Mouse (Mus musculus) heart, postnatal 0 days (tissue): ENCODE measurements around the gene Reep1. TPM values are rescaled to one million over a fixed set of nuclear protein-coding genes. Genes with fewer than 3 reads are reported as not detected.

ENCODE experiments used
- ATAC-seq: fragments of 200-750 bp; cut with Nextera tagmentation; 2 replicates; pipeline ENCODE4 v1.8.0; 2017; ENCODE audit warnings: low read depth, moderate number of reproducible peaks, moderate library complexity; ENCODE audit not compliant: insufficient read depth
- DNase-seq: peaks from one replicate; pipeline ENCODE4 v3.0.0-alpha.2; 2016; ENCODE audit warnings: low spot score
- H3K27ac ChIP-seq: fragments of 300-500 bp; sonication (generic); 2 replicates; pipeline ENCODE4 v1.5.1; 2014; ENCODE audit warnings: low read depth, mild to moderate bottlenecking
- H3K27me3 ChIP-seq: fragments of 300-500 bp; sonication (generic); 2 replicates; pipeline ENCODE4 v1.6.1; 2014; ENCODE audit warnings: low read length, mixed read lengths; ENCODE audit not compliant: control insufficient read depth, insufficient read depth
- H3K36me3 ChIP-seq: fragments of 300-500 bp; sonication (generic); replicated peaks from 2 replicates; pipeline ENCODE4 v1.6.1; 2014; ENCODE audit warnings: low read length, mixed read lengths; ENCODE audit not compliant: control insufficient read depth, insufficient read depth
- H3K4me1 ChIP-seq: fragments of 300-500 bp; sonication (generic); 2 replicates; pipeline ENCODE4 v1.6.1; 2014; ENCODE audit warnings: antibody characterized with exemption; ENCODE audit not compliant: control insufficient read depth, insufficient read depth
- H3K4me2 ChIP-seq: fragments of 300-500 bp; sonication (generic); 2 replicates; pipeline ENCODE4 v1.6.1; 2014; ENCODE audit warnings: low read depth, mild to moderate bottlenecking, low read length, moderate library complexity
- H3K4me3 ChIP-seq: fragments of 300-500 bp; sonication (generic); 2 replicates; pipeline ENCODE4 v1.5.1; 2014; ENCODE audit warnings: low read depth, low read length
- H3K9ac ChIP-seq: fragments of 300-500 bp; sonication (generic); replicated peaks from 2 replicates; pipeline ENCODE4 v1.6.1; 2014; ENCODE audit warnings: low read depth, low read length, mixed read lengths
- H3K9me3 ChIP-seq: fragments of 300-500 bp; sonication (generic); replicated peaks from 2 replicates; pipeline ENCODE4 v1.6.1; 2016; ENCODE audit warnings: low read length; ENCODE audit not compliant: control insufficient read depth
- CTCF ChIP-seq: IDR thresholded peaks from 2 replicates; pipeline ENCODE4 v1.5.1; 2016; ENCODE audit warnings: antibody characterized with exemption, control low read depth, low read depth
- EP300 ChIP-seq: IDR thresholded peaks from 2 replicates; pipeline ENCODE4 v1.6.1; 2016; ENCODE audit warnings: antibody characterized with exemption, low read depth
- WGBS: fragments of 180-500 bp; shearing (Covaris S2); extraction: QIAGEN DNeasy Blood & Tissue Kit; methylation state at CpG from one replicate; pipeline ENCODE4 v1.1.7; 2014; 5-methylcytosine and 5-hydroxymethylcytosine counted together
- polyA plus RNA-seq: library from polyadenylated mRNA; unstranded; fragments of >200 nt; fragmentation: Nextera tagmentation; extraction: Ambion mirVana; gene quantifications from 2 replicates; pipeline ENCODE4 v1.2.1, GENCODE M21; 2015
- total RNA-seq: library from RNA; depleted of rRNA; stranded (reverse); fragments of >200 nt; gene quantifications from 2 replicates; pipeline ENCODE4 v1.2.3, GENCODE M21; 2014; ENCODE audit warnings: low replicate concordance

The Reep1 gene
- total and polyA plus RNA-seq, 2 experiments from 2014 or later, result 11.4 to 32.1 TPM

GRCm38 (mm10) chr6:71713532-71713931, 6.2 kb downstream of the Reep1 start:
- TF ChIP-seq CTCF (no peak), EP300 (no peak)
- ATAC-seq, result no peak
- WGBS, result 78% methylated on average over 2 of the region's 2 CpGs

GRCm38 (mm10) chr6:71715006-71715405, 7.6 kb downstream of the Reep1 start:
- 54% methylated on average over 5 of the region's 5 CpGs for WGBS
- Histone ChIP-seq H3K4me1 (peaks cover 6% of the 10 kb centered on the region; the same call in 1 of the 2 replicates), H3K9me3 (no peaks in the 10 kb centered on the region), H3K4me3 (no peak overlapping the region), H3K4me2 (no peak overlapping the region), H3K27ac (no peak overlapping the region), H3K9ac (no peak overlapping the region), H3K27me3 (no peaks in the 10 kb centered on the region), H3K36me3 (no peaks in the 10 kb centered on the region)
- no peak for DNase-seq
- TF ChIP-seq EP300 (no peak), CTCF (no peak)
- no peak for ATAC-seq

More at GRCm38 (mm10) chr6:71713532-71713931, 6.2 kb downstream of the Reep1 start:
- no peak for DNase-seq
- H3K4me1 ChIP-seq, result peaks cover 14% of the 10 kb centered on the region
- no peaks in the 10 kb centered on the region for H3K9me3 ChIP-seq
- H3K9ac ChIP-seq, result no peak overlapping the region
- H3K4me2 ChIP-seq, result no peak overlapping the region
- no peak overlapping the region for H3K27ac ChIP-seq
- H3K4me3 ChIP-seq, result no peak overlapping the region
- no peaks in the 10 kb centered on the region for H3K36me3 ChIP-seq
- H3K27me3 ChIP-seq, result no peaks in the 10 kb centered on the region

- TF ChIP-seq EP300 (no peak), CTCF (no peak)
- no peak overlapping the region for H3K4me3 ChIP-seq
- H3K27me3 ChIP-seq, result no peaks in the 10 kb centered on the region
- H3K27ac ChIP-seq, result no peak overlapping the region
- H3K9me3 ChIP-seq, result no peaks in the 10 kb centered on the region
- H3K4me2 ChIP-seq, result no peak overlapping the region
- H3K9ac ChIP-seq, result no peak overlapping the region
- no peaks in the 10 kb centered on the region for H3K36me3 ChIP-seq
- ATAC-seq (no peak), DNase-seq (no peak)
- H3K4me1 ChIP-seq, result peaks cover 6% of the 10 kb centered on the region; the same call in 1 of the 2 replicates
- 96% methylated on average over 5 of the region's 5 CpGs for WGBS
Observed at GRCm38 (mm10) chr6:71716434-71716833, 9.1 kb downstream of the Reep1 start.

- WGBS, result 57% methylated on average over 2 of the region's 2 CpGs
- H3K4me1 ChIP-seq, result peaks cover 17% of the 10 kb centered on the region; the same call in 1 of the 2 replicates
- H3K4me3 ChIP-seq, result no peak overlapping the region
- H3K9ac ChIP-seq, result no peak overlapping the region
- H3K36me3 ChIP-seq, result no peaks in the 10 kb centered on the region
- H3K4me2 ChIP-seq, result no peak overlapping the region
- no peaks in the 10 kb centered on the region for H3K9me3 ChIP-seq
- no peak for TF ChIP-seq CTCF
- no peak for TF ChIP-seq EP300
- ATAC-seq (no peak), DNase-seq (no peak)
- H3K27ac ChIP-seq, result no peak overlapping the region
- H3K27me3 ChIP-seq, result no peaks in the 10 kb centered on the region
Observed at GRCm38 (mm10) chr6:71718322-71718721, 11.0 kb downstream of the Reep1 start.

GRCm38 (mm10) chr6:71719302-71719701, 11.9 kb downstream of the Reep1 start:
- Histone ChIP-seq H3K9ac (no peak overlapping the region), H3K4me1 (peaks cover 23% of the 10 kb centered on the region; the same call in 1 of the 2 replicates), H3K9me3 (no peaks in the 10 kb centered on the region), H3K36me3 (no peaks in the 10 kb centered on the region), H3K27ac (no peak overlapping the region), H3K27me3 (no peaks in the 10 kb centered on the region), H3K4me3 (no peak overlapping the region), H3K4me2 (no peak overlapping the region)
- DNase-seq (no peak), ATAC-seq (no peak)
- WGBS, result 71% methylated on average over 4 of the region's 4 CpGs
- no peak for TF ChIP-seq CTCF
- no peak for TF ChIP-seq EP300

GRCm38 (mm10) chr6:71722988-71723387, 15.6 kb downstream of the Reep1 start:
- no peaks in the 10 kb centered on the region for H3K36me3 ChIP-seq
- DNase-seq (no peak), ATAC-seq (no peak)
- H3K27ac ChIP-seq, result no peak overlapping the region
- peaks cover 17% of the 10 kb centered on the region; the same call in 1 of the 2 replicates for H3K4me1 ChIP-seq
- no peaks in the 10 kb centered on the region for H3K27me3 ChIP-seq
- no peaks in the 10 kb centered on the region for H3K9me3 ChIP-seq
- no peak overlapping the region for H3K9ac ChIP-seq
- H3K4me2 ChIP-seq, result no peak overlapping the region
- 41% methylated on average over 2 of the region's 2 CpGs for WGBS
- no peak overlapping the region for H3K4me3 ChIP-seq
- TF ChIP-seq CTCF (no peak), EP300 (no peak)
